Mouse (Mus musculus) megakaryocyte, embryonic 14.5 days (primary cell): Measurements from ENCODE around the gene Vsir.

Experiments
- FLI1 ChIP-seq: IDR thresholded peaks from 2 replicates; pipeline ENCODE4 v1.6.1; 2012; ENCODE audit warnings: low read length, inconsistent platforms, mixed read lengths
- GATA1 ChIP-seq: IDR thresholded peaks from 3 replicates; pipeline ENCODE4 v1.6.1; 2012; ENCODE audit warnings: mixed read lengths, low read length, inconsistent platforms, borderline replicate concordance

- no peak for TF ChIP-seq GATA1
- TF ChIP-seq FLI1, result no peak
These were observed 73.0 kb downstream of the Vsir start for GRCm38 (mm10) chr10:60419624-60420023.
